Mouse (Mus musculus) B cell, adult 2 months (primary cell): Measurements from ENCODE around the gene Gm17660.

Source experiments
- DNase-seq, 2 experiments: peaks; one replicate each; pipeline ENCODE4 v3.0.0; 2022

Gm17660 gene

GRCm38 (mm10) chr5:104077508-104077907 lies at the start of gene Gm17660:
Gene Gm17660, minus strand, starts transcription at chr5:104077608.
- DNase-seq, result no peak

- no peak for DNase-seq
Observed at GRCm38 (mm10) chr5:104126561-104127320, 49.3 kb upstream of the Gm17660 start.

- DNase-seq, result no peak
Observed at GRCm38 (mm10) chr5:104124016-104124658, 46.7 kb upstream of the Gm17660 start.

GRCm38 (mm10) chr5:104115890-104116289 lies 38.5 kb upstream of the Gm17660 start:
- no peak for DNase-seq

- DNase-seq, result no peak
Observed at GRCm38 (mm10) chr5:104115118-104115517, 37.7 kb upstream of the Gm17660 start.

GRCm38 (mm10) chr5:104113491-104114172 lies 36.2 kb upstream of the Gm17660 start, which contains the start of gene Sparcl1:
Gene Sparcl1, minus strand, starts transcription at chr5:104113733.
- no peak for DNase-seq

- no peak for DNase-seq
Observed at GRCm38 (mm10) chr5:104112511-104112910, 35.1 kb upstream of the Gm17660 start.

GRCm38 (mm10) chr5:104112016-104112415 lies 34.6 kb upstream of the Gm17660 start:
- no peak for DNase-seq

GRCm38 (mm10) chr5:104110171-104110920 lies 32.9 kb upstream of the Gm17660 start:
- no peak for DNase-seq

- no peak for DNase-seq
Observed at GRCm38 (mm10) chr5:104109516-104109915, 32.1 kb upstream of the Gm17660 start.

- DNase-seq, result no peak
Observed at GRCm38 (mm10) chr5:104108879-104109369, 31.5 kb upstream of the Gm17660 start.

GRCm38 (mm10) chr5:104108127-104108875 lies 30.9 kb upstream of the Gm17660 start:
- no peak for DNase-seq

GRCm38 (mm10) chr5:104104111-104104510 lies 26.7 kb upstream of the Gm17660 start:
- DNase-seq, result no peak

GRCm38 (mm10) chr5:104103171-104103570 lies 25.8 kb upstream of the Gm17660 start:
- no peak for DNase-seq

- DNase-seq, result no peak
Observed at GRCm38 (mm10) chr5:104101678-104102531, 24.5 kb upstream of the Gm17660 start.

- DNase-seq, result no peak
Observed at GRCm38 (mm10) chr5:104096078-104096938, 18.9 kb upstream of the Gm17660 start.

GRCm38 (mm10) chr5:104095416-104096077 lies 18.1 kb upstream of the Gm17660 start:
- no peak for DNase-seq

- DNase-seq, result no peak
Observed at GRCm38 (mm10) chr5:104089751-104090150, 12.3 kb upstream of the Gm17660 start.

GRCm38 (mm10) chr5:104085366-104085765 lies 8.0 kb upstream of the Gm17660 start:
- DNase-seq, result no peak
